Mouse (Mus musculus): Measurements from ENCODE around the gene Pakap.

GRCm38 (mm10) chr4:57670813-57671469 lies 103.0 kb downstream of the Pakap start:
- TF ChIP-seq POLR2A (IDR thresholded peaks at IDR 0.05; ENCODE audit: extremely low read depth, insufficient read depth, low read length): no peak
- 0 out of 2 replicates have a peak, but pooled peaks have one; percentile 1 for TF ChIP-seq CTCF (IDR thresholded peaks at IDR 0.05; ENCODE audit: low read depth, low read length)

Measured in liver, adult 2 months (tissue).